9 mouse cellular contexts compared by ENCODE assay signal in genomic region chr13:34148181-34148580, GRCm38 (mm10). TPM values are rescaled to one million over a fixed set of nuclear protein-coding genes. Genes with fewer than 3 reads are reported as not detected.
DNase-seq lines count a peak whose midpoint lies in the region; ATAC-seq and TF ChIP-seq lines count a peak whose summit lies in the region.
"Had no signal": no experiment of that assay in that cellular context is flagged by ENCODE, and none has a peak within 500 bp of the region (broad histone marks: within the 10 kb centered on the region; RNA-seq: fewer than 3 reads in every experiment).

No protein-coding gene starts in this region.

- H3K4me3 ChIP-seq in lung, postnatal 0 days (ENCODE audit: low read depth, low read length) = no peak overlapping the region
- H3K4me3 ChIP-seq in intestine, postnatal 0 days (ENCODE audit: low read depth, low read length) = no peak overlapping the region
- no peak overlapping the region for H3K4me3 ChIP-seq in stomach, embryonic 16.5 days (replicated peaks; ENCODE audit: low read length)

- H3K9ac ChIP-seq in lung, postnatal 0 days (replicated peaks; ENCODE audit: low read depth) = no peak overlapping the region
- H3K9ac ChIP-seq in intestine, postnatal 0 days (ENCODE audit: low read depth, low read length) = no peak overlapping the region
- H3K9ac ChIP-seq in stomach, embryonic 16.5 days (ENCODE audit: low read length) = no peak overlapping the region
- H3K9ac ChIP-seq: liver, embryonic 15.5 days had no signal

- H3K27ac ChIP-seq in lung, postnatal 0 days (ENCODE audit: low read length) = no peak overlapping the region
- no peak overlapping the region for H3K27ac ChIP-seq in intestine, postnatal 0 days (ENCODE audit: low read depth, low read length)
- no peak overlapping the region for H3K27ac ChIP-seq in stomach, embryonic 16.5 days (ENCODE audit: low read length)
- H3K27ac ChIP-seq: liver, embryonic 15.5 days had no signal

- no peak for ATAC-seq in lung, postnatal 0 days
- ATAC-seq in intestine, postnatal 0 days = no peak
- no peak for ATAC-seq in stomach, embryonic 16.5 days (ENCODE audit: insufficient read depth, low FRiP score)

- no peaks in the 10 kb centered on the region for H3K36me3 ChIP-seq in lung, postnatal 0 days (ENCODE audit: insufficient read depth, low read length)
- H3K36me3 ChIP-seq in intestine, postnatal 0 days (ENCODE audit: control insufficient read depth, insufficient read depth) = no peaks in the 10 kb centered on the region
- no peaks in the 10 kb centered on the region for H3K36me3 ChIP-seq in stomach, embryonic 16.5 days (ENCODE audit: control insufficient read depth, insufficient read depth, low read length)
- H3K36me3 ChIP-seq: liver, embryonic 15.5 days had no signal

- H3K9me3 ChIP-seq in lung, postnatal 0 days (ENCODE audit: low read length) = no peaks in the 10 kb centered on the region
- H3K9me3 ChIP-seq in intestine, postnatal 0 days (ENCODE audit: control insufficient read depth) = no peaks in the 10 kb centered on the region
- no peaks in the 10 kb centered on the region for H3K9me3 ChIP-seq in stomach, embryonic 16.5 days (replicated peaks; ENCODE audit: control insufficient read depth, low read length)
- H3K9me3 ChIP-seq: liver, embryonic 15.5 days had no signal

- TF ChIP-seq EP300 in lung, postnatal 0 days (IDR thresholded peaks at IDR 0.05) = no peak

- 0 out of 2 replicates have a peak overlapping the region, but pooled peaks have one; percentile 61 for H3K4me2 ChIP-seq in lung, postnatal 0 days (replicated peaks; ENCODE audit: low read depth, low read length)
- peak overlapping the region; percentile 70; the same call in 1 of the 2 replicates for H3K4me2 ChIP-seq in intestine, postnatal 0 days (replicated peaks; ENCODE audit: low read depth)
- peak overlapping the region; percentile 71; the same call in 1 of the 2 replicates for H3K4me2 ChIP-seq in stomach, embryonic 16.5 days (ENCODE audit: low read depth, low read length)

- H3K4me1 ChIP-seq in lung, postnatal 0 days (ENCODE audit: insufficient read depth, low read depth, low read length) = peaks cover 4% of the 10 kb centered on the region; the same call in 1 of the 2 replicates
- peaks cover 8% of the 10 kb centered on the region; the same call in 1 of the 2 replicates for H3K4me1 ChIP-seq in intestine, postnatal 0 days (replicated peaks; ENCODE audit: control insufficient read depth, insufficient read depth, low read length)
- peaks cover 15% of the 10 kb centered on the region for H3K4me1 ChIP-seq in stomach, embryonic 16.5 days (ENCODE audit: control insufficient read depth, insufficient read depth, low read length)

- DNase-seq in cerebellum, adult 9-10 months = peak; percentile 20
- DNase-seq in cerebellum, adult 11-12 months = no peak
- no peak for DNase-seq in lung, postnatal 0 days (ENCODE audit: low spot score)
- DNase-seq in lung, postnatal 25 days (ENCODE audit: low spot score) = no peak
- DNase-seq in layer of hippocampus, adult 11-12 months (ENCODE audit: low spot score) = no peak
- no peak for DNase-seq in thymus, postnatal 10 days (ENCODE audit: low spot score in 2 of 2)

- 77% methylated on average over 3 of the region's 3 CpGs for WGBS in lung, postnatal 0 days
- 80% methylated on average over 3 of the region's 3 CpGs for WGBS in intestine, postnatal 0 days
- WGBS in stomach, embryonic 16.5 days = 75% methylated on average over 3 of the region's 3 CpGs

- H3K27me3 ChIP-seq in lung, postnatal 0 days (replicated peaks; ENCODE audit: insufficient read depth, low read length) = no peaks in the 10 kb centered on the region
- H3K27me3 ChIP-seq in intestine, postnatal 0 days (replicated peaks; ENCODE audit: control insufficient read depth, insufficient read depth, low read length) = no peaks in the 10 kb centered on the region
- no peaks in the 10 kb centered on the region for H3K27me3 ChIP-seq in stomach, embryonic 16.5 days (ENCODE audit: control insufficient read depth, insufficient read depth, low read length)

- TF ChIP-seq CTCF in lung, postnatal 0 days (IDR thresholded peaks at IDR 0.05) = no peak
- no peak for TF ChIP-seq CTCF in intestine, postnatal 0 days (IDR thresholded peaks at IDR 0.05; ENCODE audit: low read depth)

RNA-seq across cellular contexts. Expression of gene Psmg4, which starts 14.6 kb away (rescaled TPM):
- 50.1 and 50.2 TPM in 2 replicates for polyA plus RNA-seq in lung, postnatal 0 days (2015; fragmentation: Nextera tagmentation; extraction: Ambion mirVana)
- 62.8 and 69.8 TPM in 2 replicates for polyA plus RNA-seq in intestine, postnatal 0 days (2015; fragmentation: Nextera tagmentation; extraction: Ambion mirVana)
- 58.8 and 62.9 TPM in 2 replicates for polyA plus RNA-seq in stomach, embryonic 16.5 days (2015; fragmentation: Nextera tagmentation; extraction: Ambion mirVana)

RNA-seq across cellular contexts. Expression of gene Tubb2b, which starts 17.9 kb away (rescaled TPM):
- polyA plus RNA-seq in lung, postnatal 0 days (2015; fragmentation: Nextera tagmentation; extraction: Ambion mirVana) = 6.0 and 7.5 TPM in 2 replicates
- 14.1 and 15.4 TPM in 2 replicates for polyA plus RNA-seq in intestine, postnatal 0 days (2015; fragmentation: Nextera tagmentation; extraction: Ambion mirVana)
- polyA plus RNA-seq in stomach, embryonic 16.5 days (2015; fragmentation: Nextera tagmentation; extraction: Ambion mirVana) = 41.7 and 45.5 TPM in 2 replicates
